Mouse (Mus musculus): ENCODE measurements around the gene Mpped1. TPM values are rescaled to one million over a fixed set of nuclear protein-coding genes. Genes with fewer than 3 reads are reported as not detected.

The Mpped1 gene
- total RNA-seq, 2 experiments from 2014 or later = 0.42 to 1.1 TPM

DNA sequence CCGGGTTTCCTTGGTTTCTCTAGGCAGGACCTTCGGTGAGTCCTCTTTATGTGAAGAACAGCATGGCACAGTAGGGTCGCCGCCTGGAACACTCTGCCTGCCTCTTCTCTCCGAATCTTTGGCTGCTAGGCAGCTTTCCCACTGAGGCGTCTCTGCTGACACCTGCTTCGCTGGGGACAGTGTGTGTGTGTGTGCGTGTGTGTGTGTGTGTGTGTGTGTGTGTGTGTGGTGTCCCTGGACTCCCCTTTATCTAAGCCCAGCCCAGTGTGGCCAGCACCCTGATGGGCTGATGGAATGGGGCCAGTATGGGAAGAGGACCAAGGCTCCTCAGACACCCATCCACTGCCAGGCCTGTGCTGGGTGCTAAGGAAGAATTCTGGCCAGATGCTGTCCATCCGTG is 9.8 kb downstream of the Mpped1 start:
- no peak for DNase-seq (ENCODE audit: low spot score in 2 of 2)

DNA sequence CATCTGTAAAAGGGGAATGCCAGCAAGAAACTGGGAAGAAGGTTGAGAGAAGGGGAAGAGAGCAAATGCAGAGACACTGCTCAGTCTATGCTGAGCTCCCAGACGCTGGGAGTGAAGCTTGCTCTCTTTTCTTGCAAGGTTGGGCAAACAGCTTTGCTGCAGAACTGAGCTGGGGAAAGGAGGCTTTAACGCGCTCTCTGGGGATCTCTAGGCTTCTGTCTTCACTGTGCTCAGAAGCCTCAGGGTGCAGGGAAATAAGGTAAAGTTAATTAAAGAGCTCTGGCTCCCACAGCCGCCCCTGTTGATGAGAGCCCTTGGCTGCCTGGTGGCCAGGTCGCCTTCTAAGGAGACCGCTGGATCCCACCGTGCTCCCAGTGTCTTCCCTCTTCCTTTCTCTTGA is 17.7 kb downstream of the Mpped1 start:
- DNase-seq (ENCODE audit: low spot score in 2 of 2) = no peak

DNA sequence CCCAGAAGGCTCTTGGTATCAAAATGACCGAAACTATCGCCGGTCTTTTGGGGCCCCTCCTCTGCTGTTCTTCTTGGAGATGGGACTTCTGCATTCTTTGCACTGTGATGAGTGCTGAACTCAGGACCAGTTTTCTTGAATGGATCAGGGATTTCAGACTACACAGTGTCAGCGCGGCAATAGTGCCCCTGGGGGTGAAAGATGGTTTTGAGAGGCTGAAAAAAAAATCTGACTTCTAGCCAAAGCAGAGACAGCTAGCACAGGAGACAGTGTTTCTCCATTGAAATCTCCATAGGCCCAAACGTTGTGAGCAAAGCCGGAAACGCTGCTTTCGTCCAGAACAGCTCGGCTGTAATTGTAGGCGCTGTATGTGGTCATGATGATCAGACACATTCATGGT is 19.7 kb downstream of the Mpped1 start:
- no peak for DNase-seq (ENCODE audit: low spot score in 2 of 2)

DNA sequence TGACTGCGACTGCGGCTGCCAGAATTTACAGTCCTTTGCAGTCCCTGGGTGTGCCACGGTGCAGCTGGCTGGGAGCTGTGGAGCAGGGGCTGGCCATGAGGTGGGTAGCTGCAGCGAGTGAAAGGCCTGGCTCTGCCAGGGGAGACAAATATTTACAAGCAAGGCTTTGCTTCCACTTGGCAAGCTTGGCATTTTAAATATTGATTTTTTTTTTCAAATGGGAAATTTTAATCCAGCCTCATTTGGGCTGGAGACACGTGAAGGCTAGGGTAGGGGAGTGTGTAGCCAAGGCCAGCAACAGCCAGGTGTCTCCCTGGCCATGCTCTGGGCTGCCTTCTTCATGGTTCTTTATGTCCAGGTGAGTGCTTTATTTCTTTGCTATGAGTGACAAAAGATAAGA is 21.7 kb downstream of the Mpped1 start:
- DNase-seq (ENCODE audit: low spot score in 2 of 2) = no peak

DNA sequence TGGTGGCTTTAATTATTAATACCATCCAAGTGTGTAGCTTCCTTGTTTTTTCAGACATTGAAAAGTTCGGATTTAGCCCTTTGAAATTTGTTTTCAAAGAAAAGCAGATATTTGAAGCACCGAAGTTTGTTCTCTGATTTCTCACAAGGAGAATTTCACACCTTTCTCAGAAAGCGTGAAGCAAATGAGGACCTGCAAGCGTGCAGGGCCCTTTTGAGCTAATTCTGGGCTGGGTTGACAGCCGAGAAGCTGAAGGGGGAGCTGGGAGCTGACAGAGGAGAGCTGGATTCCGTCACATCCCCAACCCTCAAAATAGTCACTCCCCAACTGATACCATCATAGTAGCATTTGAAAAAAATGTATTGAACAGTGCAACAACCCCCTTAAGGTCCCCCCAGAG is 34.8 kb downstream of the Mpped1 start:
- DNase-seq (ENCODE audit: low spot score in 2 of 2) = no peak

DNA sequence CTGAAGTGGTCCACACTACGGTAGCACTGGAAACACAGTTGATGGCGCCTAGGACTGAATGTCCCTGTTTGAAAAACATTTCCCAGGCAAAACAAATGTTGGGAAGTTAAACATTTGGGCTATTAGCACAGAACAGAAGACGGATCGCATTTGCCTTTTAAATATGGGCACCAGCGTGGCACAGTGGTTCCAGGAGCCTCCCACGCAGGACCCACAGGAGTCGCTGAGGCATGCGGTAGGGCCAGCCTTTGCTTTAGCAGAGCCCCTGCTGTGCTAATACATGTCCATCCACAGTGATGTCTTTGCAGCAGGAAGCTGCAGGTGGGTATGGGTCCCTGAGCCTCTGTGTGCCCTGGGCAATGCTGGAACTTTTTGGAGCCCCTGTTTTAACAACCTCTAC is 48.7 kb downstream of the Mpped1 start:
- DNase-seq (ENCODE audit: low spot score in 2 of 2) = no peak

DNA sequence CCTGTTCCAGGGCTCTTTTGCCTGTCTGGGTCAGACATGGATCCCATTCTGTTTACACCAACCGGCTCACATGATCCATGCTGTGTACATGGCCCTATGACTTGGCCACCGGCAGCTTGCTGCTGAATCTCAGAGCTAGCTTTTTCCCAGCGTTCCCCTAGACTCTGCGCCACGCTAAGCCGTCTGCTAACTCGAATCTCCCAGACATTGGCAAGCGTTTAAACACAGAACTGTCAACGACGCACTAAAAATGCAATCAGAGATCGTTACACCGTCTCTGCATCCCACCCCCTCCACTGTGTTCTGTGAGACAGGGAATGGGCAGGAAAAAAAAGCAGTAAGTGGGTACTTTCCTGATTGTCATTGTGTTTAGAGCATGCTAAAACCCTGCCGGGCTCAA is 50.0 kb downstream of the Mpped1 start:
- DNase-seq (ENCODE audit: low spot score in 2 of 2) = no peak

DNA sequence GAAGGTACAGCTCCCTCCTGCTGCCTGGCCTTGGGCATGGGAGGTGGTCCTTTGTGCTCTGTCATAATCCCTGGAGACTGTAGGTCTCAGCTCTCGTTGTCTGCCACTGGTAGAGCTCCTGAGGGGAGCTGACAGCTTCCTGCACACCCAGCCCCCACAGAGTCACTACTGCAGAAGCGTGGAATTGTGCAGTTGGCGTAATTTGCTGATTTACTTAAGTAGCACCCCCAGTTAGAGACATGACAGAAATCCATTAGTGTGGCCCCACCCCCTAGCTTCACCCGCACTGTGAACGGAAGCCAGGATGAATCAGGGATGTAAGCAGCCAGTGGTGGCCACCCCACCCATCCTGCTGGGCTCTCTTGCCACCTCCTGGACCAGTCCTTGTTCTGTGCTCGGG is 53.0 kb downstream of the Mpped1 start:
- no peak for DNase-seq (ENCODE audit: low spot score in 2 of 2)

DNA sequence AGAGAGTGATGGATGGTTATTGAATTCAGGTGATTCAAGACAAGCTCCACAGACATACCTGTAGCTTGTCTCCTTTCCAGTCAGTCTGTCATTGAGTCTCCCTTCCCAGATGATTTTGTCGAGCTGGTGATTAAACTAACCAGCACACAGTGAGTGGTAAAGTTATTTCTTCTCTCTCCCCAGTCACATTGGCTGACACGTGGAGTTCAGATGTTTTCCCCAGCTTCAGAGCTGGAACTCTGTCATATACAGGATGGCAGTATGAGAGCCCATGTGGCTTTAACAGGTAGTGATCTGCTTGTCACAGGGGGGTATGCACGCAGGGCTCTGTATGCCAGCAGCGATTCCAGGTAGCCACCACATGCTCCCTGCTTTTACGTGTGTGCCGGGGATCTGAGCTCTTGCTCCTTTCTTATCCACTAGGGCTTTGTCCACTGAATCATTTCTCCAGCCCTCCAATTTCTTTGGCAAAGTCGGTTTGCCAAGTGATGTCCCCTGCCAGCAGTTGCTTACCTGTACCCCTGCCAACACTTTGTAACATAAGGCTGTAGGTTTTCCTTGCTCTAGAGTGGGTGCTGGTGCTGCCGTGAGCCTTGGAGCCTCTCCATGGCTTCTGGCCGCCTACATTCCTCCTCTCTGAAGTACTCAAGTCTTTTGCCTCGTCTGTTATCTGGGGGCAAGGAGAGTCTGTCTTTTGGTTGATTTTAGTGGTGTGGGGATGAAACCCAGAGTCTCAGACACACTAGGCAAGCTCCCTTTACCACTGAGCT is 61.9 kb downstream of the Mpped1 start:
- no peak for DNase-seq (ENCODE audit: low spot score in 2 of 2)

DNA sequence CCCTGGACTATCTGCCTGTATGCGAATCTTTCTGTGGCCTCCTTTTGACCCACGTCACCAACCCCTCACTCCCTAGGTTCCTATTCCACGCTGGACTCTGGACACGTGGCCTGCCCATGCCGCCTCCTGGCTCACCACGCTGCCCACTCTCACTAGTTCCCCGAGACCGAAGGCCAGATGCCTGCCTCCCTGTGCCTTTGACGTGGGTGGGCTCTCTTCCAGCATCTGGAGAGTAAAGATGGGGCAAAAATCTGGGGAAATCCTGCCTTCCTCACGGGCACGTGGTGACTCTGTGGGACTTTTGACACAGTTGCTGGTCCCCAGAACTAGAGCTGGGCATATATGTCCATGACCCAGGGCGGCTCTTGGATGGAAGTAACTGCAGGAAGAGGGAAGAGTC is 63.2 kb downstream of the Mpped1 start:
- no peak for DNase-seq (ENCODE audit: low spot score in 2 of 2)

DNA sequence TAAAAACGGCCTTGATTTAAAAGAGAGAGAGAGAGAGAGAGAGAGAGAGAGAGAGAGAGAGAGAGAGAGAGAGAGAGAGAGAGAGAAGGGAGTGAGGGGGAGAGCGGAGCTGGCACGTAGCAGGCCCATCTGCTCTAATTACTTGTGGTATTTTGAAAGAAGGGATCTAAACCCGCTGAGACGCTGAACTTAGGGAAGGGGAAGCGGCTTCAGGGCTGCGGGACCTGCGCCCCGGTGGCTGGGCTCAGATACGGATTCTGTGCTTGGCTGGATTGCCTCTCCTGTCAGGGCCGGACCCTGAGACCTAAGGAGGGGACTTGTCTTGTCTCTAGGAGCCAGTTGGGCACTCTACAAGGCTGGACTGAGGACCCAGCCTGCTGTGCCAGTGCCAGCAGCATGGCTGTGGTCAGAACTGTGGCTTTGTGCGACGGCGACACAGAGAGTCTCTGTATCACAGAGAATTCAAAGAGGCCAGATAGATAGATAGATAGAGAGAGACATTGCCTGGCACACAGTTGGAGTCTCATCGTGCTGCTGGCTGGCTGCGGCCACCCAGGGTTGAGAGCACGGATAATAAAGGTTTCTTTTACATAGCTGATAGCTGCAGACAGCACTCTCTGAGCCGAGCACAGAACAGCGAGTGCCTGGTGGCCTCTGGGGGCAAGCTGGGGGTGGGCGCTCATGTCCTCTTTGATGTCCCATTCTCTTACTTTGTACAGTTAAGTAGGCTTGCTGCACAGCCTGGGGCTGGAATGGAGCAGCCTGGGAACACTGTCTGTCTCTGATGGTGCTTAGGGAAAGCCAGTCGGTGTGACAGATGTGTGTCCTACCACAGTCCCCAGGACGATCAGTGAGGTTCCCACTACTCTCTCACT is 63.9 kb downstream of the Mpped1 start:
- no peak for DNase-seq (ENCODE audit: low spot score in 2 of 2)

DNA sequence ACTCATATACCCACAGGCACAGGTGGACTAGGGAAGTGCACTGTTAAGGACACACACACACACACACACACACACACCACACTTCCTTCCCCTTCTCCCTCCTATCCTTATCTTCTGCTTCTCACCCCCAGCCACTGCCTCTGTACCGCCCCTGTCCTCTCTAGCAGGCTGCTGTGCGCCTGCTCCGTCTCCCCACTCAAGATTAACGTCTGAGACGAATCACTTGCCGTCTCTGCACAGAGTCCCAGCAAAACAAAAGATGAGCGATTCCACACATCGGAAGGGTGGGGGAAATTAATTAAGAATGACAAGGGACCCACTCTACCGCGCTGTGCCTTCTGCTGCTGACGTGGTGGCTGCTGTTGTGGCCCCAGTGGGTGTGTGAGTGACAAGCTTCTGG is 66.5 kb downstream of the Mpped1 start:
- DNase-seq (ENCODE audit: low spot score in 2 of 2) = no peak

DNA sequence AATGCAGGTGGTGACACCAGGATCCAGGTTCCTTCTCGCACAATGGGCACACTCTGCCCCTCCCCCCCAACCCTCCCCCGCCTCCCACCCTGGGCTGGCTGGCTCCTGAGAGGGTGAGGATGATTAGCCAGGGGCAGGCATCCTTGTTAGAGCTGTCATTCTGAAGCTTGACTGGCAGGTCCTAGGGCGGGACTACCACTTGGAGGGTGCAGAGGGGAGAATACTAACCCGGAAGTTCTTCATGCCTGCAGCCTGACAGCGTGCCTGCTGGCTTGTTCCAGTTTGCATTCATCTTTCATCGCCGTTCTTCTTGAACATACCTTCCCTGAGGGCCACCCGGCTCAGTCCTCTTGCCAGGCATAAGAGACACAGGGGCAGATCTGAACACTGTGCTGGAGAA is 67.3 kb downstream of the Mpped1 start:
- DNase-seq (ENCODE audit: low spot score in 2 of 2) = no peak

DNA sequence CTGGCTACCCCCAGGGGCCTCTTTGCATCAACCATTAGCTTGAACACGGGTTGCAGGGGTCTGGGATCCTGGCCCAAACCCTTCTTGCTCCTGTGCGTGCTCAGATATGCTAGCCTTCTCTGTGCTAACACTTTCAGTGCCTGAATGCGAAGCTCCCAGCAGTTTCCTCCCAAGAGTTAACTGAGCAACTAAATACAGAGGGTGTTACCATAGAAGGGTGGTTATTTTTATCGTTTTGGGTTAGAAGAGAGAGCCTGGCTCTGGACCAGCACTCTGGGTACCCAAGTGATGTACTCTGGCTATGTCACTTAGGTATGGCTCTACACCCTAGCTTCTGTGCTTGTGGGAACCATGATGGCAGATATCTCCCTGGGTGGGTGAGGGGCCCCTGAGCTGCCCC is 68.2 kb downstream of the Mpped1 start:
- no peak for DNase-seq (ENCODE audit: low spot score in 2 of 2)

DNA sequence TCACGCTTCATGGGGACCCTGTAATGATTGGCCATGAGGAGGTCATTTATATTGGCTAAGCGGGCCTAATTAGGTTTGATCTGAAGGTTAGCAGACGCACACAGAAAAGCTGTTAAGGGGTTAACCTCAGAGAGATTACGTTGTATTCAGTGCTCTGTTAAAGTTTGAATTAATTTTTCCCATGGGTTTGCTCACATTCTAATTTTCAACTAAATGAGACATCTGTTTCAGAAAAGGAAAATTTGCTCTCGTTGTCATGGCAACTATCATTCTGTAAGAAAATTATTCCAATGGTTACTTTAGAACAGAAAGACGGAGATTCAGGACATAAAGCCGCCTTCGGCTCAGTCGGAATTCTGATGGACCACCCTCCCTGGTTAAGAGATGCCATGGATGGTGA is 68.9 kb downstream of the Mpped1 start:
- DNase-seq (ENCODE audit: low spot score in 2 of 2) = no peak

DNA sequence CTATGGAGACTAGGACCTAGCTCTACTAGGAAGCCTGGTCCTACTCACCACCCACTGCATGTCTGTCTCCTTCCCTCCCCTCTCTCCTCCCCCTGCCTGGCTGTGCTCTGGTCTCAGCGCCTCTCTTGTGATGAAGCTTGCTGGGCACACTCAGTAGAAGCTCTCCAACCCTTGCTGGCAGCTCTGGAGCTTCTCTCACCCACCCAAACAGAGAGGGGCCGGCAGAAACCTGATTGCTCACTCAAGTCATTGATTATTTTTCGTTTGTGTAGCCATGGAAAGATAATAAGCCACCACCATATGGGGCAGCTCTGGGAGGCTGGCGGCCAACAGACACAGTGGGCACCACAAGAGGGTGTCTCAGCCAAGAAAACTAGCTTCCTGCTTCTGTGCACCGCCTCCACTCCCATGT is 74.1 kb downstream of the Mpped1 start:
- no peak for DNase-seq (ENCODE audit: low spot score in 2 of 2)

DNA sequence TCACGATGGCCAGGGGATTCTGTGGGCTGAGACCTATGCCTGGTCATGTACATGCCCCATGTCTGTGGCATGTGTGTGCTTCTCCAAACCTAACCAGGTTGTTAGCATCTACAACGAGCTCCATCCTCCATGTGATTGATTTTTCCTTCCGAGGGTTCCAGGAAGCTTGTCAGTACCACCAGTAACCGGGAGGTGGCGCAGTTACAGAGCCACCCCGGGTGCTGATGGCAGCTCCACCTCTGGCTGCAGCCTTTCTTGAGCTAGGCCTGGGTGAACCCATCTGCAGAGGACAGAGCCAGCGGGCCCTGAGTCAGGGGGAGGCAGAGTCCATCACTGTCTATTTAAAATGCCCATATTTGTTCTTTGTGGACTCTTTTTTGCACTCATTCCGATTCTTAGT is 77.9 kb downstream of the Mpped1 start:
- peak; percentile 43 to 69 for DNase-seq (ENCODE audit: low spot score in 2 of 2)

DNA sequence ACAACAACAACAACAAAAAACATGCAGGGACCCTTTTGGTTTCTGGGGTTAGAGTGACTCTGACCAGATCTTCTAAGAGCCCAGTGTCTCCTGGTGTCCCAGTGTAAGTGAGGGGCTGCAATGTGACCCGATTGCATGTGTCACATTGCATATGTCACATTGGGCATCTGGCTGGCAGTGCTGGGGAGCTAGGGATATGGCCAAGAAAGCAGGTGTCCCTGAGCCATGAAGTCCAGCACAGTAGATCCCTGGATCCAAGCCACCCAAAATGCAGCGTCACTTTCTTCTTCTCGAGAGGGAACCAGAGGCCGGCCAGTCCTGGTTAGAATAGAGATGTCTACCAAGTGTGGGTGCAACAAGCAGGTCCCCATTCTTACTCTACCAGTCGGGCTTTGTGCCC is 86.4 kb downstream of the Mpped1 start:
- no peak for DNase-seq (ENCODE audit: low spot score in 2 of 2)

DNA sequence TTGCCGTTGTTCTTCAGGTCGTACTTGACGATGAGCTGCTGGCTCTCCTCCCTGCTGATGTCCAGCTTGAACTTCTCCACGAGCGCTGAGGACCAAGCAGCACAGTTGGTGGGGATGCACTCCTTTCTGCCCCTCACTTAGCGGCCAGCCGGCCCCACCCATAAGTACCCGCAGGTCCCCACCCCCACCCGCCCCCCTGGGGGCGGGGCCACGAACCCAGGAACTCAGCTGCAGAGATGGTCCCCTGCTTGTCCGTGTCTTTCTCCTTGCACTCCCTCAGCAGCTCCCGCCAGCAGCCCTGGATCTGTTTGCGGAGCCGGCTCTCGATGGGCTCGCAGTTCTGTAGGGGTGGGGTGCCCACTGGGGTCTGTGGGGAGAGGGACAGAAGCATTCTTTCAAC is 91.7 kb downstream of the Mpped1 start:
- DNase-seq (ENCODE audit: low spot score in 2 of 2) = no peak

DNA sequence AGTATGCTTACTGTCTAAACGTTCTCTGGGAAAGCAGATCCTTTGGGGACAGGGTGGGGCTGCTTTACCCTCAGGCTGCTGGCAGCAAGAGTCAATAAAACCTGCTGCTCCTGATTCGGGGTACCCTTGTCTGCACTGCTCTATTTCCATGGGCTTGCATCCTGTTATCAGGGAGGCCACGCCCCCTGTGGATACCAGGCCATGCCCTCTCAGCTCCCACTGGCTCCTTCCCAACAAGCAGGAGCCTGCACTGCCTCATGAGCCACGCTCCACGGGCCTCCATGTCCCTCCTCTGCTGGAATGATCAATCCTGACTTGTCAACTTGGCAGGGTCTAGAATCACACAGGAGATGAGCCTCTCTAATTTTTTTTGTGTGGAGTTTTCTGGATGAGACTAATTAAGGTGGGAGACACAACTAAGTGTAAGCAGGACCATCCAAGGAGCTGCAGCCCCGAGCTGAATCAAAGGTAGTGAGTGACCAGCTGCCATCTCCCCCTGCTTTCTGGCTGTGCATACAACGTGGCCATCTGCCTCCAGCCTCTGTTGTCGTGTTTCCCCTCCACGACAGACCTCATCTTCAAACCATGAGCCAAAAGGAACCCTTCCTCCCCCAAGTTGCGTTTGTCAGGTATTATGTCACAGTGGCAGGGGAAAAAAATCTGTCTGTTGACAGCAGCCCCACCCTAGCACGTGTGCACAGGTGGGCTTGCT is 98.0 kb downstream of the Mpped1 start:
- DNase-seq (ENCODE audit: low spot score in 2 of 2) = no peak

DNA sequence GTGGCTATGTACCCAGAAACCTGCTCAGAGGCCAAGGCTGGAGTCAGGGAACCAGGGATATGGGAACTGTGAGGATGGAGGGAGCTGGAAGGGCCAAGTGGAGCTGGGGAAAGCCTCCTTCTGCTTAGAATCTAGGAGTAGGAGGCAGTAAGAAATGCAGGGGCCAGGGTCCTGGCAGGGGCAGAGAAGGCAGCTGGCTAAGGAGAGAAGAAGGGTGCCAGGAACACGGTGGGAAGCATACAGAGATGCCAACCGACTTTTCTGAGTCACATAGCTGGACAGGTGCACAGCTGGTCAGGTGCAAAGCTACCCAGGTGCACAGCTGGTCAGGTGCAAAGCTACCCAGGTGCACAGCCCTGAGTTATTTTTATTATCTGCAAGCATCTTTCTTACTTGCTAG is 98.6 kb downstream of the Mpped1 start:
- DNase-seq (ENCODE audit: low spot score in 2 of 2) = no peak

DNA sequence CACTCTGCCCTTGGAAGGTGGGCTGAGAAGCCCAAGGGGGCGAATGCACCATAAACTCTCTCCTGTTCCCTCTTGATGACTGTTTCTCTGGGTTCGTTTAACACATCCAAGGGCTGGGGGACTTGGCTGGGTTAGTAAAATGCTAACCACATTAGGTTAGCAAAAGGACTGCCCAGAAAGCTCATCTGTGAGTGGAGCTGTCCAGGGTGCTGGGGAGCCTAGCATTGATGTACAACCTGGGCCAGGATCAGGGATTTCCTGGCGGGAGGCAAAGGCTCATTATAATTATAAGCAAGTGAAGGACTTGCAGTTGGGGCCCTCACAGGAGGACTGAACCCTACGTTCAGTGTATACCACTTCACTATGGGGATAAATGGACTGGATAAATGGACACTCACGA is 100.6 kb downstream of the Mpped1 start:
- DNase-seq (ENCODE audit: low spot score in 2 of 2) = peak in 1 of 2 experiments; percentile 60
